Mouse (Mus musculus) embryo, embryonic 10.5 days (tissue): Measurements from ENCODE around the gene Nudt3.

Experiments used
- DNase-seq: peaks from one replicate; pipeline ENCODE4 v3.0.0-alpha.2; 2015; ENCODE audit warnings: low spot score

The Nudt3 gene

DNA sequence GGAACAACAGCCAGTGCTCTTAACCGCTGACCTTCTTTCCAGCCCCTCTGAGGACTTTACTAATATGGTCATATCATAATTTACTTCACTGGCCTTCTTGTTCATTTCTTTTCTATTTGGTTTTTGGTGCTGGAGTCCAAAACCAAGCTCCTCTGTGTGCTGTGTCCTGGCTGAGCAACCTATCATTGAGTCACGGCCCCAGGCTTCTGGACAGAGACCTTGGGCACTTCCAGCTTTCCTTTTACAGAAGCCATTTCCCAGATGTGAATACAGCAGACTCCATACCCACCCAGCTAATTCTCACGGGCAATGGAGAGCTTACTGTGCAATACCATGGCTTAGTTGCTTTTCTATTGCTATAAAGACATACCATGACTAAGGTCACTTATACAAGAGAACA lies 23.0 kb downstream of the Nudt3 start:
- no peak for DNase-seq

DNA sequence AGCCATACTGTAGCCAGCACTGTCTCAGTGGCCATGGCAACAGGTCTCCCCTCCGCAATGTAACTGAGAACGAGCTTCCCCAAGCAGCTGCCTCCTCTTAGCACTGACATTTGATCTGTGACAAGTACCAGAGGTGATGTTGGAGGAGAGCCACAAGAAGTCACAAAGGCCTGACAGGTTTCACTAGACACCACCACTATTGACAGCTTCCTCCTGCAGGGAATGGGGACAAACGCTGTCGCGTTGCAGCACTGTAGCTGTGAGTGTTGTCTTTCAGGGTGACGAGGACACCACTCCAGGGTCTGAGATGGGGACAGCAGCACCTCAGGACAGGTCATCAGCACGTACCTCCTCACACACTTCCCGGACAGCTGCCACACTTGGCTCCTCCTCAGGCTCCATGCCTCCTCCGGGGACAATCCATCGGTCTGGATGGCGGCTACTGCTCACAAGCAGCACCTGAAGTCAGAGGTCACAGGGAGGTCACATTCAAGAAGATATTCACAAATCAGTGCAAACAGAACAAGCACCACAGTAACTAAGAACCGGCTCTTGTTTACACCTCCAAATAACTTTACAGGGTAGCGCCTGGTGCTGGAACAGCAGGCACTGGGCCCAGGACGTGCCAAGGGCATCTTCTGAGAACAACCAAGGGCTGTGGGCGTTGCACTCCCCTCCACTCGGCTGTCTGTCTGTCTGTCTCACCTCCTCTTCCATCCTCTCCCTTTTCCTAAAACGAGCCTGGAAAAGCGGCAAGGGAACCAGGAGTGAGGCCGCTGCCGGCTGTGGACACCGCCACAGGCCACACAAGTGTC lies 26.7 kb downstream of the Nudt3 start:
- no peak for DNase-seq

DNA sequence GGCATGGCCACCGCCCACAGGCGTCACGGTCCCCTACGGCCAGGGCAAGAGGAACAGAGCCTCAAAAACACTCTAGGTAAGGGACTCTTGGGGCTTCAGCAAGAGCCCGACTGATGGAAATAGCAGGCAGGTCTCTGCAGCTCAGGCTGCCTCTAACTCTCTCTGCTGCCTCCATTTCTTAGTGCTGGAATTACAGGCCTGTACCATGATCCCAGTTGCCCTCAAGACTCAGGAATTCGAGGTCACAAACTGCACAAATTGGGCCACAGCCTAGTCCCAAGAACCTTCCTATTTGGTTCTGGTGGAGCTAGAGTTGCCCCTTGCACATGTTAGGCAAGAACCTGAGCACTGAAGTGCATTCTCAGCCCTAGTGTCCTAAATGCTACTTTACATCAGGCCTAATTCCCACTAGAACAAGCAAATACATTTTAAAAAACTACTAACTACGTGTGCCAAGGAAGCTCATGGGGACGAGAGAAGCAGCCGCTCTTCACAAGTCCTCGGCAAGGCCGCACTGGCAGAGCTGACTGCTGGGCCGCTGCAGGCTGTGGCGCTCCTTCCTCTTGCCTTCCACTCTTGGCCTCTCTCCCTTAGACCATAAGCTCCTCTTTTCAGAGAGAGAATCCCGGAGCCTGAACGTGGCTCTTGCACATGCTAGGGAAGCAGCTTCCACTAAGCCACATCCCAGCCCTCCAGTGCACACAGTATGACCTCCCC lies 27.5 kb downstream of the Nudt3 start:
- DNase-seq, result no peak

DNA sequence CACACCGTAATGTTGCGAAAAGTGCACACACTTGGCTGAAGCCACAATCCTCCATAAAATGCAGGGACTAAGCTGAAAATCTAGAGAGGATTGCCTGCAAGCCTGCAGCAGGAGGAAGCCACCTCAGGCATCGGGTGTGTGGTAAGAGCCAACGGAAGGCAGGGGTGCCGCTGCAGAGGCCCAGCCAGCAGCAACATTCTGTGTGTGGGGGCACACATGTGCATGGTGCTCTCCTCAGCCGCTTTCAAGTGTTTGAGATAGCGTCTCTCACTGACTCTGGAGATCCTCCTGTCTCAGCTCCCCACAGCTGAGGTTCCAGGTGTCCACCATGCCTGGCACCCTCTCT lies 30.8 kb downstream of the Nudt3 start:
- DNase-seq, result no peak

DNA sequence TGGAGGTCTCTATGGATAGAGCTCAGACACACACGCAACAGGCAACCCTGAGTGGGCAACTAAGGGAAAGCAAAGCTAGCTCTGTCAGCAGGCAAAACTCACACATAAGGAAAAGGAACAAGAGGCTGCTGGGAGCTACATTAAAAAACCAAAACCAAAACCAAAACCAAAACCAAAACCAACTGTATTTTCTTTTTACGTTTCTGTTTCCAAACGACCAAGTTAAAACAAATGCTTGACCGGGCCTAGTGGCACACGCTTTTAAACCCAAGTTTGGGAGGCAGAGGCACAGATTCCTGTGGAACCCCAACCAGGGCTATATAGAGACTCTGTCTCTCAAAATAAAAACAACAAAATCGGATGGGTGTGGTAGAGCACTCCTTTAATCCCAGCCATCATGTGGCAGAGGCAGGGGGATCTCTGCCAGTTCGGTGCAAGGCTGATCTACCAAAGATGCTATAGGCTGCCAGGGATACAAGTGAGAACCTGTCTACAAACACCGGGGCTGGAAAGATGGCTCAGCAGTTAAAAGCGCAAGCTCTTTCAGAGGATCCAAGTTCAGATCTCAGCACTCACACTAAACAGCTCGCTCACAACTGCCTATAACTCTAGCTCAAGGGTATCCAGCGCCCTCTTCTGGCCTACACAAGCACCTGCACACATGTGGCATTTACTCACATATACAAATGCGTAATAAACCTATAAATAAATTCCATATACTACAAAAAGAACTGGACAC lies 31.3 kb downstream of the Nudt3 start:
- no peak for DNase-seq

DNA sequence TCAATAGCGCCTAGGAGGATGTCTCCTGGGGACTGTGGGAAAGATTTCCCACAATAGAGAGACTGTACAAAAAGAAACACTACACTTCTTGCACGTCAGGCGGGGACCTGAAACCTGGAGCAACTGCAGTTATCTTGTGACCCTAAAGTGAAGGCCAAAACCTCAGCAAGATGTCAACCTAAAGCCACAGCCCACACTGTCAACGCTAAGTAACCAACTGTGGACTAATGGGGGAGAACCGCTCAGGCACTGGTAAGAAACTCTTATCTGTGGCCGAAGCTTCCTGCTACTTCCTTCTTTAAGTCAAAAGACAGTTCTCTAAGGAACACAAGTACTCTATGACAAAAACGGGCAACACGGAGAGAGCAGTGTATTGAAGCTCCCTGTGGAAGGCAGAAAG lies 35.1 kb downstream of the Nudt3 start:
- DNase-seq, result no peak

DNA sequence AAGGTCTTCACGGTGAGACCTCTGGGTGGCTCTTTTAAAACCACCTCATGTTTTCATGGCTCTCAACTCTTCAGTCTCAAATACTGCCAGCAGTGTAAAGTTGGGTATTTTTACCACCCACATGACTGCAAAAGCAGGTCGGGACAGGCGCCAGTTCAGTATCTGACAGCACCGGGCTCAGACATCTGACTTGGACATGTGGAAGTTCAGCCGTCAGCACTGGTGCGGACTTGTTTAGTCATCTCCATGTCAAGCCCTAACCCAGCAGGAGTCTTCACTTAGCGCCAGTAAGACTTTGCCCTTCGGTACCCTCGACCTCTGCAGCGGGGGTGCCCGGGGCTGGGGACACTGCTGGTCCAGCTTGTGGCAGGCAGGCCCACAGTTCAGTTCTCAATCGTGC lies 36.0 kb downstream of the Nudt3 start:
- no peak for DNase-seq

DNA sequence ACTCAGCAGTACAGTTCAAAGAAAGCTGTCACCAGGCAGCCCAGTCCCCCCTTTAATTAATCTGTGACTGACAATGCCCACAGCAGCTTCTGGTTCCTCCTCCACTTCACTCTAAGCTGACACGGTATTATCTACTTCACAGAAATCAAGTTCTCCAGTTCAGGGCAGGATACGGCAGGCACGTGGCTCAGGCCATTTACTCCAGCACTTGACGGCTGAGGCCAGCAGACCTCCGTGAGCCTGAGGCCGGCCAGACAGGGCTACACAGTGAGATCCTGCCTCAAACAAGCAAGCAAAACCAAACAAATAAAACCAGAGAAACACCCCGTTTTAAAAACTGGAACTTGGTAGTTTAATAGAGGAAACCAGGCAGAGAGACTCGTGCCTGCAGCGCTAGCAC lies 36.6 kb downstream of the Nudt3 start:
- DNase-seq, result no peak

DNA sequence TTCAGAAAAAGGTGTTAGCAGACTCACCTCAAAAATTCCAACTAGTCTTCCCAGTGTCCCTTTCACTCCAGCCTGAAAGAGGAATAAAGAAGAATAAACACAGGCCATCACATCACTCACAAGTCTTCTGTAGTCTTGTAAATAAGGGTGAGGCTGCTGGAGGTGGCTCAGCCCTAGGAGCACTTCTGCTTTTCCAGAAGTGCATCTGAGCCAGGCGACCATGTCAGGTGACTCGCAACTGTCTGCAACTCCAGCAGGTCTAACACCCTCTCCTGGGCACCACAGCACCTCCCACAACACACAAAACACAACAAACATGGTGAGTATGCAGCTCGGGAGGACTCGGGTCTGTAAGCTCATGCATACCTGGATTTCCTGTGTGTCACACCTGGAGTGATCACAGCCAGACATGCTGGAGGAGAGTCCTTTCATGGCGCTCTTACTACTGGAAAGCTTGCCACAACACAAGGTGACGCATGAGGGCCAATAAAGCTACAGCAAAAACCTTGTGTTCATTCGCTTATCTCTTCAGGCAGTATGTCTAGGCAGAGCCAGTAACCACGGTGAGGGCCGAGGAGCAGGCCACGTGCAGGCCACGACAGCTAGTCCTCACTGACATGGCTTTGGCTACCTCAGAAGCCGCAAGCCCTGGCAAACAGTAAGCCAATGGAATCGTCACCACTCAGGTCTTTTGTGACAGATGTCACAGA lies 40.0 kb downstream of the Nudt3 start:
- no peak for DNase-seq

DNA sequence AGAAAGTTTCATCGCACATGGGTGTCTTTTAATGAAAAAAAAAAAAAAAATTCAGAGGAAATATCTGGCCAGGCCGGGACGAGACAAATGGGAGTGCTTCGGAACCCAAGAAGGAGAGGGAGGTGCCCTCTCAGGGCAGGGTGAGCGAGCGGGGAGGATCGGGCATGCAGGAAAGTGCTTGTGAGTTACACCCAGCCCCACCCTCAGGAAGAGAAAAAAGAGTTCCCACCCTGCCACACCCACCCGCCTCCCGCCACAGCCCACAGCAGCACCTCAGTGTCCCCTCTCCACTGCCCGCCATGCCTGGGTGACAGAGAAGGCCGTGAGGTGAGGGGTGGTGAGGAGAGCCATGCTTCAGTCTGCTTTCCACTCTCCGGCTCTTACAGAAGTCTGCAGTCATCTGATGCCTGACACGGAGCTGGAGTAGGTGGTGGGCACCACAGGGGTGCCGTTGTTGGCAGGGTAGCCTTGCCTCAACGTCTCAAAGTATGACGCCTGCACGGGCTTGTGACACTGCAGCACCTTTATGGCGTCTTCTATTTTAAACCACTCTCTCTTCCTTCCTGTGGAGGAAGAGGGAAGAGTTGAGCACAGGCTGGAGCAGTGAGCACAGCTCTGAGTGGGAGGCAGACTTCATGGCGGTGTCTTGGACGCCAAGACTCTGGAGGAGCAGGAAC lies 42.8 kb downstream of the Nudt3 start:
- no peak for DNase-seq

DNA sequence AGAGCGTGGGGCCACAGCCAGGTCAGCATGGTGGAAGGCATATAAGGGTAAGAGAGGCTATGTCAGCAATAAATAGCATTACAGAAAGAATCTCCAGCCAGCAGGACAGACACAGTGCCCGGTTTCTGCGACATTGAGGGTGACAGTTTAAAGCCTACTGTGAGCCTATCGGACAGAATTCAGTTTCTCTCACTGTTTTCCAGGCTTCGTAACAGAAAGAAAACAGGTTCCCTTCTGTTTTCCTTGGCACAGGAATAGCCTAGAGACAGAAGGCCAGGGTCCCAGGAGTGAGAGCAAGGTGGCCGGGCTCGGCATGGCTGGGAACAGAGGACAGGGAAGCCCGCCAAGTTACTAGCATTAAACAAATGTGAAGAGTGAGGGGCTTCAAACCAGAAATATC lies 43.5 kb downstream of the Nudt3 start:
- no peak for DNase-seq

DNA sequence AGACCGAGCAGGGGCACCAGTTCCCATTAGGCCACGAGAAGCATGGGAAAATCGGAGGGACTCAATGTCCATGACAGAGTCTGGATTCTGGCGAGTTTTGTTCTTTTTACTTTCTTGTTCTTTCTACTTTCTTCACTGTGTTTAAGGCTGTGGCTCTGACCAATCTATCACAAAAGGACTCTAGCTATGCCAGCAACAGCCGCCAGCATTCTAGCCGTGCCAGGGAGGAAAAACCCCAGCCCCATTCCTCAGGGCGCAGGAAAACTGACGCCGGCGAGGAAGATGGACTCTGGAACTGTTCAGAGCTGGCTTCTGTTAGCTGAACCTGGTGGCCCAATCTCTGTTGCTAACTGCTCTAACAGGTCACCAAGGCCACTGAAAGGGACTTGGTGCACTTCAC lies 44.8 kb downstream of the Nudt3 start:
- DNase-seq, result no peak

DNA sequence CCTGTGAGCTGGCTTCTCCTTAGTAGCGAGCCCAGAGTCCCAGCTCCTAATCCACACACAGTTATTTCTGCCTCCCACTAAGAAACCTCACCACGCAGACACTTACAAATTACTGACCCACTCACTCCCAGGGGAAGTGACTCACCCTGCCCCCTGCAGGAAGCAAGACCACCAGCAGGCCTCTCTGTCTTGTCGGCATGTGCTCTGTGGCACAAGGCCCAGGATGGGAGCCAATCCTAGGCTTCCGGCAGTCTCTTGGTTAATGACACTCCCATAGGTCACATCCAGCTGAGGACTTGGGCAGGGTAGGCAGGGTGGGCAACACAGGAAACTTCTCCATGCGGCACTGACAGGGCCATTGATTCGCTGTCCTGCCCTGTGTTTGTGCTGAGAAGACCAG lies 45.8 kb downstream of the Nudt3 start:
- peak; percentile 34 for DNase-seq

DNA sequence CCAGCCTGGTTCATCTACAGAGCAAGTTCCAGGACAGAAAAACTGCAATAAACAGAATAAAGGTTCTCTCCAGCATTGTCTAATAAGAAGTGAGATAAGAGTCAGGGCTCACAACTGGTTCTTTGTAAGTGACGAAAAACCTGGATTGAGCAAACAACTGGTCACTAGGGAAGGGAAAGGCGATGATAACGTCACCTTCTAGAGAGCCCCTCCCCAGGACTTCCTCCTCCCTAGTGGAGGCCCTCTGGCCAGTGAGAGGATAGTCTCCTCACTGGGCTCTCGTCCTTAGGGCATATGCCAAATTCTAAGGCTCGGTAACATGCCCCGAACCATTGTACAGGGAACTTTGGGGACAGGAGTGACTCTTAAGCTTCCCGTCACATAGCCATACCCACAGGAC lies 47.2 kb downstream of the Nudt3 start:
- no peak for DNase-seq

DNA sequence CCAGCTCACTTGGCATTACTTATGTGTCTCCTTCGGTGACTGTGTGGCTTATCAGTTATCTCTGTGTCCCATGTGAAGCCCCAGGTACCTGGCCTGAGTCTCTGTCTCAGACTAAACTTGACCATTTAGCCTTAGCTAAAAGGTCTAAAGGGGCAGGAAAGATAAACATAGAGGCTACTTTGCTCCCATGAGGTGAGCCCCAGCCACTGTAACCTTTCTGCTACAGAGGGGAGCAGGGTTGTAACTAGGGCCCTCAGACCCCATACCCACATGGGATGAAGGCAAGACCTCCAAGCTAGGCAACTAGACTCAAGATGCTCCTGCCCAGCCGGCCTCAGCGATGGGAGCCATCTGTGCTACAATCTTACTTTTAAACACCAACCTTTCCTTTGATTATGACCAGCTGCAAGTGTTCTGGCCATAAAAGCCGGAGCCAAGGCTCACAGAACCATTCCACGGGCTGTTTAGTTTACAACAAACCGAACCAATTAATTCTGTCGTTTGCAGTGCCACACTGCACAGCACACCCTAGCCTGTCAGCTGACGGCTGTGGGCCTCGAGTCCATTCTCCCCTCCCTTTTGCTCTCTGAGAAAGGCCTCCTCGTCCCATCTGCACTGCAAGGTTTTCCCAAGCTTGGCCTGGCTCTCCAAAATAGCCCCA lies 48.0 kb downstream of the Nudt3 start:
- no peak for DNase-seq

DNA sequence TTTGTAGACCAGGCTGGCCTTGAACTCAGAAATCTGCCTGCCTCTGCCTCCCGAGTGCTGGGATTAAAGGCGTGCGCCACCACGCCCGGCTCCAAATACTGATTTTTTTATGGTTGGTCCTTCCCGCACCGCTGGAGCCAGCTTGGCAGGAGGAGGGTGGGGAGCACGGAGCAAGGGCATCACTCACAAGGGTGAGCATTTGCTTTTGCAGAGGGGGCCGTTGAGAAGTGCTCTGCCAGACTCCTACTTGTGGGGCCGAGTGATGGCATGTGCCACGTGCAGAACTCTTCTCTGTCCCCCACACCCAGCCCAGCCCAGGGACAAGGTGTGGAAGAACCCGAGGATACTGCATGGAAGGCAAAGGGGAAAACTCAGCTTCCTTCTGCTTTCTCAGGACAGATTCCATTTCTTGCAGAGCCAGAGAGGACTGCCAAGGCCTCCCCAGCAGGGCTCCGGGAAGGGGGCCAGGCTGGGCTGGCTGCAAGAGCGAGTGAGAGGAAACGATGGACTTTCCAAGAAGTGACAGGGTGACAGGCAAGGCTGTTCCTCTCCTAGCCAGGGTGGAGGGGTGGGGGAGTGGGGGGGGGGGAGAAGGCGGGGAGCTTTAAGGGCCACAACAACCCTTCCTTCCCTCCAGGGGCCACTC lies 48.7 kb downstream of the Nudt3 start:
- DNase-seq, result no peak

DNA sequence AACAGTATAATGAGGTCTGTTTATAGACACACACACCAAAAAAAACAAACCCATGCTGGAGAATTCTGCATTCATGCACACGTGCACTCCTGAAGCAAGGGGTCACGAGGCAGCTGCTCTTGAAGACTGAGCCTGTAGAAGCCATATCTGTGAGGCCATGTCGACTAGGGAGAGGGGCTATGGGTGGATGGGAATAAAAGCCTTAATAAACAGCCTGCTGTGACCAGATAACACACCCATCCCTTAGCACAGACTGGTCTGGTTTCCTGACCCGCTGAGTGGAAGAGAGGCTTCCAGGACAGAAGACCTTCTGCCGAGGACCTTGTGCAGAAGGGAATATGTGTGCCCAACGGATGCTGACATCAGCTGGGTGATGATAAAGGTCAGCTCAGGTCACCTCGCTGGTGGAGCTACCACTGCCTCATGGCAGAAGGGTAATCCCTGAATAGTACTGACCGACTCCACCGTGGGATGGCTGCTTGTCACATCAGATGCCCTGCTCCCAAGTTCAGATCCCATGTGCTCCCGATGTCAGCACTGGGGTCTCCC lies 49.4 kb downstream of the Nudt3 start:
- no peak for DNase-seq

DNA sequence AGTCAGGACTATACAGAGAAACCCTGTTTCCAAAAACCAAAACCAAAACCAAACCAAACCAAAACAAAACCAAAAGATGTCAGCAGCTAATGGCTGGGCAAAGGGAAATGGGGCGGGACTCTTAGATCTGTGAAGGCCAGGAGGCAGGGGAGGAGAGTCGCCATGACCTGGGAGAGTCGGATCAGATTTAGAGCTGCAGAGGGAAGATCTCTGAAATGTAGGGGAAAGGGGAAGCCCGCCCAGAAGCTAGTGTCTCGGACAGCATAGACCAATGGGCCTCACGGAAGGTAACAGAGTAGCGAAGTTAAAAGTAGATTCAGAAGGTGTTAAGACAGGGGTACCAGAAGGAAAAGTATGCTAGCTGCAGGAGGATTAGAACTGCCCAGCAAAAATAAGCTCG lies 52.0 kb downstream of the Nudt3 start:
- DNase-seq, result no peak

DNA sequence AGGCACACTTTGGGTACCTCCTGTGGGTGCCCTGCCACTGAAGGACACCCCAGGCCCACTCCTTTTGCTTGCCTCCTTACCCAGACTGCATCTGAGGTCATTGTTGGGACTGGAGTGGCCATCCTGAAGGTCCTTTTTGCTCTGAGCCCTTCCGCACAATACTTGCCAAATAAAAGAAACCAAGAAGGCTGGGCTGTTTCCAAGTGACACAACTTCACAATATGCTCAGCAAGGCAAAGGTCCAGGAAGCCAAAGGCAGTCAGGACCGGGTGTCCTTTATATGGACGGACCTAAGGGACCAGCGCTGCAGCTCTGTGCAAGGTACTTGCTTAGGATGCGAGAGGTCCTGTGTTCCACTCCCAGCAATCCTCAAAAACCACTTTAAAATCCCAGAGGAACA lies 55.1 kb downstream of the Nudt3 start:
- DNase-seq, result no peak

DNA sequence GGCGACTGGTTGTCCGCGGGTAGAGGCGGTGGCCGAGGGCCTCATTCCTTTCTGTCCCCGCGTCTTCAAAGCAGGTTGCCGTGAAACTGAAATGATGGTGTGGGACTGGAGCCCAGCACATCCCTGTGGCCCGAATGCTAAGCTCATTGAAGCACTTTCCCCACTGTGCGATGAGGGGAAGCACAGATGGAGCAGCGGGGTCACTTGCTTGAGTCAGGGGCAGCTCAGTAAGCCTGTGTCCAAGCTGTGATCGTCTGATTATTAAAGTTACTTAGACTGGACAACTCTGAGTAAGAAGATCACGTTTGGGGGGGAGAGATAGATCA lies 57.4 kb downstream of the Nudt3 start:
- DNase-seq, result no peak
